Mouse (Mus musculus) heart, postnatal 0 days (tissue): ENCODE data around the gene Eef1akmt3.

Experiments
- CTCF ChIP-seq: IDR thresholded peaks from 2 replicates; pipeline ENCODE4 v1.5.1; 2016; ENCODE audit warnings: antibody characterized with exemption, control low read depth, low read depth
- EP300 ChIP-seq: IDR thresholded peaks from 2 replicates; pipeline ENCODE4 v1.6.1; 2016; ENCODE audit warnings: antibody characterized with exemption, low read depth

DNA sequence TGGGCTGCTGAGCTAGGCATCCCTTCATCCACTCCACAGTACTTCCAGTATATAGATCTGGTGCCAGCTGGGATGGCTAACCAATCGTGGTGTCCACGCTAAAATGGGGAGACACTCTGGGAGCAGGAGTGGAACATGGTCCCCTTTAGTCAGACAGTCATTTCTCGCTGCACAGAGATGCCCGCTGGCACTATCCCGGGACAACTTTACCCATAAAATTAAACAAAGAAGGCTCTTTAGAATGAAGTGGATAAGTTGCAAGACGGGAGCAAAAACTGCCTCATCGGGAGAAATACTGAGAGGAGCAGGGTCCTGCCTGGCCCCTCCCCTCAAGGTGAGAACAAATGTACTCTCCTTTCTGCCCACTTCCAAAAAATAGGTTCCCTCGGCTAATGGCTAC, 17.4 kb upstream of the Eef1akmt3 start:
- TF ChIP-seq CTCF = no peak
- TF ChIP-seq EP300 = no peak
